Mouse (Mus musculus) kidney, adult 18-20 months (tissue): Measurements from ENCODE around the gene Fcgr1.
A peak's percentile ranks its signal among the peaks of the same experiment; 100 is the strongest.
"Not testable (repeated sequence)": the region's sequence is repeated elsewhere in the genome, so short reads cannot be mapped to it uniquely, and the experiment has no call there.

ENCODE experiments used
- DNase-seq: peaks from one replicate; pipeline ENCODE4 v3.0.0; 2021

Gene Fcgr1

GRCm38 (mm10) chr3:96323806-96324205 is 30.0 kb upstream of the Fcgr1 start:
- not testable (repeated sequence) for DNase-seq

- DNase-seq = no peak
Observed at GRCm38 (mm10) chr3:96322609-96323008, 28.8 kb upstream of the Fcgr1 start.

GRCm38 (mm10) chr3:96321891-96322290 is 28.1 kb upstream of the Fcgr1 start:
- DNase-seq = no peak

GRCm38 (mm10) chr3:96320003-96320402 is 26.2 kb upstream of the Fcgr1 start:
- DNase-seq = not testable (repeated sequence)

- no peak for DNase-seq
Observed at GRCm38 (mm10) chr3:96312341-96313098, 18.8 kb upstream of the Fcgr1 start.

GRCm38 (mm10) chr3:96309441-96309840 is 15.7 kb upstream of the Fcgr1 start:
- DNase-seq = no peak

- no peak for DNase-seq
Observed at GRCm38 (mm10) chr3:96306506-96306905, 12.7 kb upstream of the Fcgr1 start.

GRCm38 (mm10) chr3:96302076-96302475 is 8.3 kb upstream of the Fcgr1 start:
- DNase-seq = no peak

GRCm38 (mm10) chr3:96300706-96301529 is 7.1 kb upstream of the Fcgr1 start:
- no peak for DNase-seq

GRCm38 (mm10) chr3:96299562-96299961 is 5.8 kb upstream of the Fcgr1 start:
- DNase-seq = no peak

- no peak for DNase-seq
Observed at GRCm38 (mm10) chr3:96298360-96298759, 4.6 kb upstream of the Fcgr1 start.

GRCm38 (mm10) chr3:96293368-96293767 is 401 bp downstream of the Fcgr1 start:
- no peak for DNase-seq

GRCm38 (mm10) chr3:96292641-96293040 is 1.1 kb downstream of the Fcgr1 start:
- DNase-seq = no peak

GRCm38 (mm10) chr3:96290727-96291126 is 3.0 kb downstream of the Fcgr1 start:
- not testable (repeated sequence) for DNase-seq

- DNase-seq = no peak
Observed at GRCm38 (mm10) chr3:96289201-96289600, 4.6 kb downstream of the Fcgr1 start.

GRCm38 (mm10) chr3:96287334-96287733 is 6.4 kb downstream of the Fcgr1 start:
- DNase-seq = not testable (repeated sequence)

- DNase-seq = no peak
Observed at GRCm38 (mm10) chr3:96284457-96284856, 9.3 kb downstream of the Fcgr1 start.

GRCm38 (mm10) chr3:96280660-96281059 is 13.1 kb downstream of the Fcgr1 start:
- DNase-seq = no peak

- DNase-seq = peak; percentile 85
Observed at GRCm38 (mm10) chr3:96277800-96278624, 15.8 kb downstream of the Fcgr1 start.

GRCm38 (mm10) chr3:96277428-96277799 is 16.4 kb downstream of the Fcgr1 start:
- no peak for DNase-seq

GRCm38 (mm10) chr3:96273591-96274465 is 19.9 kb downstream of the Fcgr1 start:
- no peak for DNase-seq
